Mouse (Mus musculus): ENCODE results near the gene Naa35. TPM values are rescaled to one million over a fixed set of nuclear protein-coding genes. Genes with fewer than 3 reads are reported as not detected.

Naa35 gene
- total and polyA plus RNA-seq, 2 experiments from 2014 or later, result 67.8 to 132 TPM

- H3K9ac ChIP-seq, result no peak overlapping the region
- no peak for DNase-seq
- no peak overlapping the region for H3K4me3 ChIP-seq (ENCODE audit: low read depth, low read length)
- H3K27me3 ChIP-seq (ENCODE audit: insufficient read depth, low read length), result no peaks in the 10 kb centered on the region
- H3K9me3 ChIP-seq (ENCODE audit: low read length), result no peaks in the 10 kb centered on the region
- peaks cover 5% of the 10 kb centered on the region; the same call in 1 of the 2 replicates for H3K4me1 ChIP-seq (ENCODE audit: insufficient read depth)
- no peak for TF ChIP-seq CTCF (IDR thresholded peaks at IDR 0.05; ENCODE audit: low read depth)
- H3K36me3 ChIP-seq (ENCODE audit: insufficient read depth), result peaks cover 58% of the 10 kb centered on the region
- no peak overlapping the region for H3K27ac ChIP-seq (ENCODE audit: low read depth, low read length)
- H3K4me2 ChIP-seq (ENCODE audit: low read depth), result no peak overlapping the region
- no peak for ATAC-seq
- 94% methylated on average over 1 of the region's 1 CpGs for WGBS
These were observed 7.6 kb downstream of the Naa35 start for GRCm38 (mm10) chr13:59592630-59593029.

DNA sequence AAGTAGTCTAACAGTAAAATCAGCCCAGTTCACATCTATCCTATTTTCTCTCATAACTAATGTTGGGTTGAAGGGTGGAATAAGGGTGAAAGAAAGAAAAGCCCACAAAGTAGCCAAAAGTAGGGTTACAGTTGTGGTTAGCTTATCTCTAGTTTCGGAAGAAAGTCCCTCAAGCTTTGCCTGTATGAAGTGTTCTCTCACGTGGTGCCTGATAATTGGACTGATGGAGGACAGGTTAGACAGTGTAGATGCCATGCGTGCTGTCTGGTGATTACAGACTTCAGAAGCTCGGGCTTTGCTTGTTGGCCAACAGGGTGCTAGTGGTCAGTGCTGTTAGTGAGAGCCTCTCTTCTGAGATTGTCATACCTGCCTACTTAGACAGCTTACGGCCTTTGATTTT is 18.0 kb downstream of the Naa35 start:
- WGBS, result 97% methylated on average over 5 of the region's 5 CpGs
- H3K36me3 ChIP-seq (ENCODE audit: insufficient read depth), result peaks cover 76% of the 10 kb centered on the region
- ATAC-seq (no peak), DNase-seq (no peak)
- no peaks in the 10 kb centered on the region for H3K27me3 ChIP-seq (ENCODE audit: insufficient read depth, low read length)
- no peaks in the 10 kb centered on the region for H3K9me3 ChIP-seq (ENCODE audit: low read length)
- no peak overlapping the region for H3K9ac ChIP-seq
- no peak overlapping the region for H3K4me2 ChIP-seq (ENCODE audit: low read depth)
- H3K4me3 ChIP-seq (ENCODE audit: low read depth, low read length), result no peak overlapping the region
- no peak overlapping the region for H3K27ac ChIP-seq (ENCODE audit: low read depth, low read length)
- TF ChIP-seq CTCF (IDR thresholded peaks at IDR 0.05; ENCODE audit: low read depth), result no peak
- no peaks in the 10 kb centered on the region for H3K4me1 ChIP-seq (ENCODE audit: insufficient read depth)

GRCm38 (mm10) chr13:59604511-59604910 is 19.5 kb downstream of the Naa35 start:
- no peak for TF ChIP-seq CTCF (IDR thresholded peaks at IDR 0.05; ENCODE audit: low read depth)
- 88% methylated on average over 1 of the region's 1 CpGs for WGBS
- no peak for ATAC-seq
- Histone ChIP-seq H3K4me1 (ENCODE audit: insufficient read depth) (no peaks in the 10 kb centered on the region), H3K9ac (no peak overlapping the region), H3K36me3 (ENCODE audit: insufficient read depth) (peaks cover 83% of the 10 kb centered on the region), H3K9me3 (ENCODE audit: low read length) (no peaks in the 10 kb centered on the region), H3K4me3 (ENCODE audit: low read depth, low read length) (no peak overlapping the region), H3K27me3 (ENCODE audit: insufficient read depth, low read length) (no peaks in the 10 kb centered on the region), H3K27ac (ENCODE audit: low read depth, low read length) (no peak overlapping the region), H3K4me2 (ENCODE audit: low read depth) (no peak overlapping the region)
- no peak for DNase-seq

DNA sequence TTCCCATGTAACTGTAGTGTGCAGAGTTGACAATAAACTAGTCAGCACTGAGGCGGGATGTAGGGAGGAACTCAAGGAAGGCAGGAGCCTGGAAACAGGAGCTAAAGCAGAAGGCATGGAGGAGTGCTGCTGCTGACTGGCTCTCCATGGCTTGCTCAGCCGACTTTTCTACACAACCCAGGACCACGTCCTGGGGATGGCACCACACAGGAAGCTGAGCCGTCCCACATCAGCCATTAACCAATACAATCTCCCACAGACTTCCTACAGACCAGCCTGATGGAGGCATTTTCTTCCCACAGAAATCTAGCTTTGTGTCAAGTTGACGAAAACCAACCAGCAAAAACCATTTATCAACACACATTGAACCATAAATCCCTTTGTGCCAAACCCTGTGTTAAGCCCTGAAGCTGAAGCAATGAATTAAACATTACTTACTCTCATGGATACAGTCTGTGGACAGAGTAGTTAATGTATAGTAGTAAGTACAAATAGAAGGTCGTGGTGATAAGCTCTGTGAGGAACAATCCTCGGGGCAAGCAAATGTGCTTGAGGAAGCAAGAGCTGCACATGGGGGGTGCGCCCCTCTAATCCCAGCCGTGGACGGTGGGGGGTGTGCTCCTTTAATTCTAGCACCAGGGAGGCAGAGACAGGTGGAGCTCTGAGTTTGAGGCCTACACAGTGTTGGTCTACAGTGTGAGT is 20.3 kb downstream of the Naa35 start:
- 85% methylated on average over 10 of the region's 10 CpGs for WGBS
- H3K27me3 ChIP-seq (ENCODE audit: insufficient read depth, low read length), result no peaks in the 10 kb centered on the region
- ATAC-seq, result no peak
- no peak overlapping the region for H3K4me3 ChIP-seq (ENCODE audit: low read depth, low read length)
- DNase-seq, result no peak
- no peak overlapping the region for H3K9ac ChIP-seq
- H3K9me3 ChIP-seq (ENCODE audit: low read length), result no peaks in the 10 kb centered on the region
- peaks cover 84% of the 10 kb centered on the region for H3K36me3 ChIP-seq (ENCODE audit: insufficient read depth)
- TF ChIP-seq CTCF (IDR thresholded peaks at IDR 0.05; ENCODE audit: low read depth), result no peak
- H3K27ac ChIP-seq (ENCODE audit: low read depth, low read length), result no peak overlapping the region
- no peaks in the 10 kb centered on the region for H3K4me1 ChIP-seq (ENCODE audit: insufficient read depth)
- H3K4me2 ChIP-seq (ENCODE audit: low read depth), result no peak overlapping the region

- H3K36me3 ChIP-seq (ENCODE audit: insufficient read depth), result peaks cover 79% of the 10 kb centered on the region
- WGBS, result 93% methylated on average over 4 of the region's 4 CpGs
These were observed 24.8 kb downstream of the Naa35 start for GRCm38 (mm10) chr13:59609885-59610284.

GRCm38 (mm10) chr13:59610437-59610836 is 25.4 kb downstream of the Naa35 start:
- Histone ChIP-seq H3K9me3 (ENCODE audit: low read length) (no peaks in the 10 kb centered on the region), H3K27me3 (ENCODE audit: insufficient read depth, low read length) (no peaks in the 10 kb centered on the region), H3K4me2 (ENCODE audit: low read depth) (no peak overlapping the region), H3K9ac (no peak overlapping the region), H3K4me1 (ENCODE audit: insufficient read depth) (no peaks in the 10 kb centered on the region), H3K27ac (ENCODE audit: low read depth, low read length) (no peak overlapping the region), H3K36me3 (ENCODE audit: insufficient read depth) (peaks cover 79% of the 10 kb centered on the region), H3K4me3 (ENCODE audit: low read depth, low read length) (no peak overlapping the region)
- WGBS, result 100% methylated on average over 2 of the region's 2 CpGs
- DNase-seq (no peak), ATAC-seq (no peak)
- TF ChIP-seq CTCF (IDR thresholded peaks at IDR 0.05; ENCODE audit: low read depth), result no peak

More at GRCm38 (mm10) chr13:59609885-59610284, 24.8 kb downstream of the Naa35 start:
- ATAC-seq (no peak), DNase-seq (no peak)
- Histone ChIP-seq H3K27ac (ENCODE audit: low read depth, low read length) (no peak overlapping the region), H3K4me2 (ENCODE audit: low read depth) (no peak overlapping the region), H3K4me3 (ENCODE audit: low read depth, low read length) (no peak overlapping the region), H3K9me3 (ENCODE audit: low read length) (no peaks in the 10 kb centered on the region), H3K9ac (no peak overlapping the region), H3K4me1 (ENCODE audit: insufficient read depth) (no peaks in the 10 kb centered on the region), H3K27me3 (ENCODE audit: insufficient read depth, low read length) (no peaks in the 10 kb centered on the region)
- no peak for TF ChIP-seq CTCF (IDR thresholded peaks at IDR 0.05; ENCODE audit: low read depth)

DNA sequence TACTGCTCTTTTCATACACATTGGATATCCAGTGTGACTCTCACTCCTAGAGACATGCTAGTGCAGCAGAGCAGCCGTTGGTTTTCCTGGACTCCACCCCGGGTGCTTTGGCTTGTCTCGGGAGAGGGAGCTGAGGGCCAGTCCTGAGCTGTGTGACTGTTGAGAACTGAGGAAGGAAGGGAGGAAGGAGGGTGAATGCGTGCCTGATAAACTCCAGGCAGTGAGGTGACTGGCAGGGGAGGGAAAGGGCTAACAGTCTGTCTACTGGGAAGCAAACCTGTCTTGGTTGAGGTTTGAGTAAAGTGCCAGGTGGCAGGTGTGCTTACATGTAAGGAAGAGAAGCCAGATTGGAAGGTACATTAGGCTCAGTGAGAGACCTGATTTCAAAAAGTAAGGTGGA is 28.8 kb downstream of the Naa35 start:
- no peak for ATAC-seq
- TF ChIP-seq CTCF (IDR thresholded peaks at IDR 0.05; ENCODE audit: low read depth), result no peak
- Histone ChIP-seq H3K9ac (no peak overlapping the region), H3K4me2 (ENCODE audit: low read depth) (no peak overlapping the region), H3K4me3 (ENCODE audit: low read depth, low read length) (no peak overlapping the region), H3K4me1 (ENCODE audit: insufficient read depth) (no peaks in the 10 kb centered on the region), H3K27me3 (ENCODE audit: insufficient read depth, low read length) (no peaks in the 10 kb centered on the region), H3K27ac (ENCODE audit: low read depth, low read length) (no peak overlapping the region), H3K36me3 (ENCODE audit: insufficient read depth) (peaks cover 70% of the 10 kb centered on the region), H3K9me3 (ENCODE audit: low read length) (no peaks in the 10 kb centered on the region)
- WGBS, result 87% methylated on average over 4 of the region's 4 CpGs
- no peak for DNase-seq

Data from forebrain, postnatal 0 days (tissue).